Mouse (Mus musculus): ENCODE data around the gene Atxn1. TPM values are rescaled to one million over a fixed set of nuclear protein-coding genes. Genes with fewer than 3 reads are reported as not detected.
A peak's percentile ranks its signal among the peaks of the same experiment; 100 is the strongest.

The Atxn1 gene
- 5.9 and 7.6 TPM in 2 replicates for polyA plus RNA-seq (2015; fragmentation: Nextera tagmentation; extraction: Ambion mirVana)

- Histone ChIP-seq H3K4me1 (ENCODE audit: insufficient read depth, low read length) (peaks cover 44% of the 10 kb centered on the region), H3K36me3 (ENCODE audit: insufficient read depth, low read length) (no peaks in the 10 kb centered on the region), H3K4me2 (replicated peaks; ENCODE audit: low read depth, low read length) (peak within 1 kb of the TSS; percentile 88), H3K9me3 (ENCODE audit: low read length) (no peaks in the 10 kb centered on the region), H3K4me3 (ENCODE audit: low read length) (peak within 1 kb of the TSS; percentile 92), H3K27me3 (ENCODE audit: insufficient read depth, low read length) (no peaks in the 10 kb centered on the region), H3K27ac (ENCODE audit: low read length) (peak within 1 kb of the TSS; percentile 96), H3K9ac (replicated peaks; ENCODE audit: low read length) (peak within 1 kb of the TSS; percentile 97)
- ATAC-seq (ENCODE audit: low FRiP score, low TSS enrichment), result peak; percentile 79
- 0% methylated on average over 47 of the region's 53 CpGs for WGBS
Observed at GRCm38 (mm10) chr13:45964853-45965593, at the start of gene Atxn1. Gene Atxn1 (minus strand): TSS chr13:45965008.

GRCm38 (mm10) chr13:46011232-46011631 is 46.4 kb upstream of the Atxn1 start:
- H3K4me2 ChIP-seq (replicated peaks; ENCODE audit: low read depth, low read length), result no peak overlapping the region
- no peak for ATAC-seq (ENCODE audit: low FRiP score, low TSS enrichment)
- no peak overlapping the region for H3K4me3 ChIP-seq (ENCODE audit: low read length)
- H3K36me3 ChIP-seq (ENCODE audit: insufficient read depth, low read length), result no peaks in the 10 kb centered on the region
- WGBS, result 40% methylated on average over 9 of the region's 9 CpGs
- no peaks in the 10 kb centered on the region for H3K27me3 ChIP-seq (ENCODE audit: insufficient read depth, low read length)
- H3K9me3 ChIP-seq (ENCODE audit: low read length), result no peaks in the 10 kb centered on the region
- H3K9ac ChIP-seq (replicated peaks; ENCODE audit: low read length), result no peak overlapping the region
- peaks cover 17% of the 10 kb centered on the region for H3K4me1 ChIP-seq (ENCODE audit: insufficient read depth, low read length)
- H3K27ac ChIP-seq (ENCODE audit: low read length), result no peak overlapping the region

GRCm38 (mm10) chr13:46010075-46010474 is 45.3 kb upstream of the Atxn1 start:
- Histone ChIP-seq H3K4me2 (replicated peaks; ENCODE audit: low read depth, low read length) (no peak overlapping the region), H3K9ac (replicated peaks; ENCODE audit: low read length) (no peak overlapping the region), H3K27me3 (ENCODE audit: insufficient read depth, low read length) (no peaks in the 10 kb centered on the region), H3K9me3 (ENCODE audit: low read length) (no peaks in the 10 kb centered on the region), H3K36me3 (ENCODE audit: insufficient read depth, low read length) (no peaks in the 10 kb centered on the region), H3K4me1 (ENCODE audit: insufficient read depth, low read length) (peaks cover 28% of the 10 kb centered on the region), H3K27ac (ENCODE audit: low read length) (no peak overlapping the region), H3K4me3 (ENCODE audit: low read length) (no peak overlapping the region)
- WGBS, result 79% methylated on average over 12 of the region's 12 CpGs
- ATAC-seq (ENCODE audit: low FRiP score, low TSS enrichment), result no peak

- Histone ChIP-seq H3K27me3 (ENCODE audit: insufficient read depth, low read length) (no peaks in the 10 kb centered on the region), H3K4me3 (ENCODE audit: low read length) (peak overlapping the region; percentile 18), H3K9me3 (ENCODE audit: low read length) (peaks cover 4% of the 10 kb centered on the region; the same call in 1 of the 2 replicates), H3K9ac (replicated peaks; ENCODE audit: low read length) (peak overlapping the region; percentile 52; the same call in 1 of the 2 replicates), H3K27ac (ENCODE audit: low read length) (peak overlapping the region; percentile 43), H3K4me2 (replicated peaks; ENCODE audit: low read depth, low read length) (peak overlapping the region; percentile 50), H3K4me1 (ENCODE audit: insufficient read depth, low read length) (peaks cover 28% of the 10 kb centered on the region), H3K36me3 (ENCODE audit: insufficient read depth, low read length) (no peaks in the 10 kb centered on the region)
- WGBS, result 4% methylated on average over 30 of the region's 30 CpGs
- ATAC-seq (ENCODE audit: low FRiP score, low TSS enrichment), result peak; percentile 35; the same call in 1 of the 2 replicates
Observed at GRCm38 (mm10) chr13:46008831-46009666, 44.2 kb upstream of the Atxn1 start.

GRCm38 (mm10) chr13:46006211-46007102 is 41.6 kb upstream of the Atxn1 start:
- Histone ChIP-seq H3K9ac (replicated peaks; ENCODE audit: low read length) (peak overlapping the region; percentile 38), H3K4me2 (replicated peaks; ENCODE audit: low read depth, low read length) (peak overlapping the region; percentile 32), H3K4me1 (ENCODE audit: insufficient read depth, low read length) (peaks cover 28% of the 10 kb centered on the region), H3K27ac (ENCODE audit: low read length) (peak overlapping the region; percentile 85), H3K36me3 (ENCODE audit: insufficient read depth, low read length) (no peaks in the 10 kb centered on the region), H3K4me3 (ENCODE audit: low read length) (no peak overlapping the region), H3K9me3 (ENCODE audit: low read length) (peaks cover 5% of the 10 kb centered on the region; the same call in 1 of the 2 replicates), H3K27me3 (ENCODE audit: insufficient read depth, low read length) (no peaks in the 10 kb centered on the region)
- peak; percentile 96 for ATAC-seq (ENCODE audit: low FRiP score, low TSS enrichment)
- 4% methylated on average over 4 of the region's 4 CpGs for WGBS

- Histone ChIP-seq H3K9ac (replicated peaks; ENCODE audit: low read length) (peak overlapping the region; percentile 38), H3K4me2 (replicated peaks; ENCODE audit: low read depth, low read length) (peak overlapping the region; percentile 32), H3K36me3 (ENCODE audit: insufficient read depth, low read length) (no peaks in the 10 kb centered on the region), H3K9me3 (ENCODE audit: low read length) (peaks cover 5% of the 10 kb centered on the region; the same call in 1 of the 2 replicates), H3K4me1 (ENCODE audit: insufficient read depth, low read length) (peaks cover 28% of the 10 kb centered on the region), H3K4me3 (ENCODE audit: low read length) (no peak overlapping the region), H3K27ac (ENCODE audit: low read length) (peak overlapping the region; percentile 85), H3K27me3 (ENCODE audit: insufficient read depth, low read length) (no peaks in the 10 kb centered on the region)
- WGBS, result 33% methylated on average over 7 of the region's 7 CpGs
- ATAC-seq (ENCODE audit: low FRiP score, low TSS enrichment), result peak; percentile 25; the same call in 1 of the 2 replicates
Observed at GRCm38 (mm10) chr13:46005656-46006055, 40.8 kb upstream of the Atxn1 start.

- no peaks in the 10 kb centered on the region for H3K27me3 ChIP-seq (ENCODE audit: insufficient read depth, low read length)
- no peak overlapping the region for H3K4me3 ChIP-seq (ENCODE audit: low read length)
- WGBS, result 85% methylated on average over 5 of the region's 5 CpGs
- no peak overlapping the region for H3K27ac ChIP-seq (ENCODE audit: low read length)
- no peak overlapping the region for H3K4me2 ChIP-seq (replicated peaks; ENCODE audit: low read depth, low read length)
- H3K36me3 ChIP-seq (ENCODE audit: insufficient read depth, low read length), result no peaks in the 10 kb centered on the region
- H3K9me3 ChIP-seq (ENCODE audit: low read length), result peaks cover 5% of the 10 kb centered on the region; the same call in 1 of the 2 replicates
- peaks cover 12% of the 10 kb centered on the region for H3K4me1 ChIP-seq (ENCODE audit: insufficient read depth, low read length)
- no peak for ATAC-seq (ENCODE audit: low FRiP score, low TSS enrichment)
- H3K9ac ChIP-seq (replicated peaks; ENCODE audit: low read length), result no peak overlapping the region
Observed at GRCm38 (mm10) chr13:46001356-46001755, 36.5 kb upstream of the Atxn1 start.

GRCm38 (mm10) chr13:45992953-45993352 is 28.1 kb upstream of the Atxn1 start:
- 85% methylated on average over 9 of the region's 9 CpGs for WGBS
- Histone ChIP-seq H3K36me3 (ENCODE audit: insufficient read depth, low read length) (no peaks in the 10 kb centered on the region), H3K9me3 (ENCODE audit: low read length) (no peaks in the 10 kb centered on the region), H3K4me1 (ENCODE audit: insufficient read depth, low read length) (no peaks in the 10 kb centered on the region), H3K4me3 (ENCODE audit: low read length) (no peak overlapping the region), H3K4me2 (replicated peaks; ENCODE audit: low read depth, low read length) (no peak overlapping the region), H3K9ac (replicated peaks; ENCODE audit: low read length) (no peak overlapping the region), H3K27ac (ENCODE audit: low read length) (no peak overlapping the region), H3K27me3 (ENCODE audit: insufficient read depth, low read length) (no peaks in the 10 kb centered on the region)
- no peak for ATAC-seq (ENCODE audit: low FRiP score, low TSS enrichment)

- H3K9me3 ChIP-seq (ENCODE audit: low read length), result no peaks in the 10 kb centered on the region
- 72% methylated on average over 5 of the region's 5 CpGs for WGBS
- H3K4me3 ChIP-seq (ENCODE audit: low read length), result no peak overlapping the region
- no peaks in the 10 kb centered on the region for H3K36me3 ChIP-seq (ENCODE audit: insufficient read depth, low read length)
- no peaks in the 10 kb centered on the region for H3K4me1 ChIP-seq (ENCODE audit: insufficient read depth, low read length)
- H3K27ac ChIP-seq (ENCODE audit: low read length), result no peak overlapping the region
- ATAC-seq (ENCODE audit: low FRiP score, low TSS enrichment), result no peak
- H3K9ac ChIP-seq (replicated peaks; ENCODE audit: low read length), result no peak overlapping the region
- H3K4me2 ChIP-seq (replicated peaks; ENCODE audit: low read depth, low read length), result no peak overlapping the region
- H3K27me3 ChIP-seq (ENCODE audit: insufficient read depth, low read length), result no peaks in the 10 kb centered on the region
Observed at GRCm38 (mm10) chr13:45990486-45990885, 25.7 kb upstream of the Atxn1 start.
